Mouse (Mus musculus) B cell, adult 2 months (primary cell): Measurements from ENCODE around the gene Ankrd13d.
"Not testable (repeated sequence)": the region's sequence is repeated elsewhere in the genome, so short reads cannot be mapped to it uniquely, and the experiment has no call there.

ENCODE experiments used
- DNase-seq, 2 experiments: peaks; one replicate each; pipeline ENCODE4 v3.0.0; 2022

Gene Ankrd13d

DNA sequence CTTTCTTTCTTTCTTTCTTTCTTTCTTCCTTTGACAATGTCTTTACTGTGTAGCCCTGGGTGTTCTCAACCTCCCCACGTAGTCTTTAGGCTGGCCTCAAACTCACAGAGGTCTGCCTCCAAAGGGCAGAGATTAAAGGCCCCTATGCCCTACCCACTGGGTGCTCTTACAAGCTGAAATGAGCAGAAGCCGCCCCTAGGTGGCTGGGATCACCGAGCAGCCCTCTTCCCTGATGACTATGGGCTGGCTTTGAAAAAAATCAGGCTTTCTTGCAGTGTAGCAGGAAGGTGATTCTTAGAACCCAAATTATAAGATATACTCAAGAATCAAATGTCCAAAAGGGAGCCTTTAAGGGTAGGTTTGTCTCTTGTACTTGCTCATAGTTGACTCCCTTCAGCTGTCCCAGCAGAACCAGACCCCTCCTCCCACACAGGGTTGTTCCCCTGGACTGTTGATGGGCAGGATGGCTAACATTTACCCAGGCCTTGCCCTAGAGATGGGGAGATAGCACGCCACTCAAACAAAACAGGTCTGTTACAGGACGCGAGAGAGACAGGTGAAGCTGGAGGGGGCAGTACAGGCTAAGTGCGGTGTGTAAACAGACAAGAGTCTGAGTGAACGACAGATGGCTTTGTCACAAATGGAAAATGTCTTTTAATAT lies 21.8 kb downstream of the Ankrd13d start:
- DNase-seq, result peak; percentile 49 to 55

DNA sequence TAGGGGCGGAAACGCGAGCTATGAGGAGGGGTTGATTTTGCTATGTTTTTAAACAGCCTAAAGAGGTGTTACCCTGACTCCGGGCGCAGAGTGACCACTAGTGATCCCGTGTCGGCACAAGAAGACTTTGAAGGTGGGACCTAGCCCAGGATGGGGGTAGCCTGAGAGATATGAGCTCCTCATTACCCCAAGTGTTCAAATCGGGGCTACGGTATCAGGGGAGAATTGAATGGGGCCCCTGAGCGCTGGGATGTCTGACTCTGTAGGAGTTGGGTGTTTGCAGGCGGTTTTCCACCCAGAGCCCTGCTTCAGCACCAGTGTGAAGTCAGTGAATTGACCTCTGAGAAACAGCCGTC lies 25.1 kb downstream of the Ankrd13d start:
- DNase-seq, result no peak

DNA sequence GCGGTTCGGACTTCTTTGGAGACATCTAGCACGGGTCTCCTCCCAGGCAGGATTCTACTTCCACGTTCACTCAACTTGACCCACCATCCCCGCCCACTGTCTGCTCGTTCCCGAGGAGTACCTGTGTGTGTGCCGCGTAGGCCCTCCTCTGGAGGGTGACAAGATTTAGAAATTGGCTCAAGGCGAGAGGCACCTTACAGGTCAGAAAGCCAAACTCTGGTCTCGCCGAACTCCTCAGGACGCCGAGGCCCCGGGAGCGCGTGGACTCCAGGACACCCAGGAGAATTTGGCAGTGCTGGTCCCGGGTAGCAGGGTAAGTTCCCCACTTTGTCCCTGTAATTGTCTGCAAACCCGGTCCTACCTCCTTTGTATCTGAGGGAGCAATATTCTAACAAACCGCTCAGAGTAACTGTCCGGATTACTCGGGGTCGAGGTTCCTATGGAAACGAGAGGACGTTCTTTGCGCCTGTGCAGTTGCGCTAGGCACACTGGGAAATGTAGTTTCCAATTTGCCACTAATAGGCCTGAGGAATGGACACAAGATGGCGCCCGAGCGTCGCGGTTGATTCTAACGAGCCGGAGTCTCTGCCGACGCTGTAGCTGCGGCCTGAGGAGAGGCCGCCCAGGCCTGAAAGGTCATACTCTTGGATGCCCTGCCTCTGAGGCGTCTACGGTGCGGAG lies 25.6 kb downstream of the Ankrd13d start:
- peak; percentile 90 to 91 for DNase-seq

- DNase-seq, result peak; percentile 35 to 39
These were observed 27.3 kb downstream of the Ankrd13d start for GRCm38 (mm10) chr19:4255583-4256162.

DNA sequence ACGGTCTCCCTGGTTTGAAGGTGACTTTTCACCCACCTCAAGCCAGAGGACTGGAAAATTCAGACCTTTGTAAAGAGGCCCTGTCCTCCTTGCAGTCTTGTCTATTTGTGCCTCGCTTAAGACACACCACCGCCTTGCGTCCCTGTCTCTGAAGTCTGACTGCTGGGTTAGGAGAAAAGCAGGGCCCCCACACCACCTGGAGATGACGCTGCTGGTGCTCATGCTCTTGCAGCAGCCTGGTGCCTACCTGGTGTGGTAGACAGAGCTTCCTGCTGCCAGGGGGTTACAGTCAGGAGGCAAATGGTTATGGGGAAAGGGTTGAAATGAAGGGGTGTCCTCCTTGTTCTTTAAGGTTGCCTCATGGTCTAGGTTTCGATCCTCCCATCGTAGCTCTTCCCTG lies 28.7 kb downstream of the Ankrd13d start:
- DNase-seq, result peak in 1 of 2 experiments; percentile 13

GRCm38 (mm10) chr19:4248683-4249082 lies 34.3 kb downstream of the Ankrd13d start:
- DNase-seq, result not testable (repeated sequence)

- DNase-seq, result peak in 1 of 2 experiments; percentile 43
These were observed 35.9 kb downstream of the Ankrd13d start for GRCm38 (mm10) chr19:4247010-4247409.

DNA sequence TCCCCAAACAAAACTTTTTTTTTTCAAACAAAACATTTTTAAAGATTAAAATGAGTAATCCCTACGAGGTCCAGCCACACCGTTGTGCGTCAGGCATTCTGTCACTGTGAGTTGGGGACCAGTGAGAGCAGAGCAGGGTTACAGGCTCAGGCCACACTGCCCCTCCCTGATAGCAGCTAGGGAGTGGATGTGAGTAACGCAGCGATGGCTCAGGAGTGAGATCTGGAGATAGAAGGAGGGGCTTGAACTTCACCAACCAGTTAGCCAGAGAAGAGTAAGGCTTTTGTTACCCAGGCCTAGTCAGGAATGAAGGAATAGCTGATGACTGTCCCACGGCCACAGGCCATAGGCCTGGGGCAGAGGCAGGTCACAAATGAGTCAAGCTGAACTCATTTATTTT lies 38.2 kb downstream of the Ankrd13d start:
- no peak for DNase-seq

- peak in 1 of 2 experiments; percentile 22 for DNase-seq
These were observed 40.5 kb downstream of the Ankrd13d start for GRCm38 (mm10) chr19:4242416-4242815.

GRCm38 (mm10) chr19:4240247-4240668 lies 42.7 kb downstream of the Ankrd13d start:
- no peak for DNase-seq

DNA sequence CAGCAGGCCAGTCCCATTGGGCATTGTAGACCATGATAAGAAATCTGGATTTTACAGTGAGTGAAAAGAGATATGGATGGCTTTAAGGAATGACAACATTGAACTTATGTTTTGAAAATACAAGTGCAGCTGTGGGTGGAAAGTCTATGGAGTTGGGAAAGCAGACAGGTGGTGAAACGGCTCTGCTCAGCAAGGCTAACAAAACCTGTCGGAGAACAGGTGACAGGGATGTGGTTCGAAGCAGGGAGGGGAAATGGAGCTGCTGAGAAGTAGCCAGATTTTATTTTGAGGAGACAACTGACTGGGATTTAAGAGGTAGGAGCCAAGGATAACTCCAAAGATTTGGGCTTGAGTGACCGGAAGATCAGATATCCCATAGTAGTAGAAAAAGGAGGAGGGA lies 48.4 kb downstream of the Ankrd13d start:
- no peak for DNase-seq

GRCm38 (mm10) chr19:4232651-4233050 lies 50.3 kb downstream of the Ankrd13d start:
- no peak for DNase-seq

DNA sequence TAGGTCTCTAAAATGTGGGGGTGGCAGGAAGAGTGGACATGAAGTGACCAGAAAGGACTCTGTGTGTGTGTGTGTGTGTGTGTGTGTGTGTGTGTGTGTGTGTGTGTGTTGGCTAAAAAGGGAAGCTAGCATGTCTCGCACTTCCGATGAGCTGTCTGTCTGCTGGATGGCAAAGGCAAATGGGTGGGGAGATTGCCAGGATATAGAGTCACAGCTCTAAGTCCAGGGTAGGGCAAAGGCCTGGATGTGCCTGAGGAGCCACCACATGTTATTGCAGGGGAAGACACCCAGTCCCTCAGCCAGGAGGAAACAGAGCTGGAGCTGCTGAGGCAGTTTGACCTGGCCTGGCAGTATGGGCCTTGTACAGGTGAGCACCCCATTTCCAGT lies 50.8 kb downstream of the Ankrd13d start:
- no peak for DNase-seq

- peak; percentile 97 to 98 for DNase-seq
These were observed 51.4 kb downstream of the Ankrd13d start, which contains the start of gene Pold4 for GRCm38 (mm10) chr19:4231253-4232185. Gene Pold4, plus strand, starts transcription at chr19:4231899.

DNA sequence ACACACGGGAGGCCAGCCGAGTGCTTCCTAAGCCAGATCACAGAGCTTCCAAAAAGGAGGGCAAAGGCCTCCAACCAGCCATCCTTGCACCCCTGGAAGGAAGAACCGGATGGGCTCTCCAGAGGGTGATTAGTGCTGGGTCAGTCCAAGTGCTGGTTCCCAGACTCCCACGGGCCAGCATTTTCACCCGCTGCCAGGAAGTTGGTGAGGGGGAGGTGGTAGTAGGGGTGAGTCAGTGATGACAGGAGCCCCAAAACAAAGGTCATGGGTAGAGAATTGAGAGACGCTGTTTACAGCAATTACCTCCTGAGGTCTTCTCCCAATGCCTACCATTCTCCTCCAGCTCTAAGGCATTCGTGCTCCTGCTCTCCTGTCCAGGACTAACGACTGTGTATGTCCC lies 52.5 kb downstream of the Ankrd13d start:
- DNase-seq, result peak; percentile 36 to 43

DNA sequence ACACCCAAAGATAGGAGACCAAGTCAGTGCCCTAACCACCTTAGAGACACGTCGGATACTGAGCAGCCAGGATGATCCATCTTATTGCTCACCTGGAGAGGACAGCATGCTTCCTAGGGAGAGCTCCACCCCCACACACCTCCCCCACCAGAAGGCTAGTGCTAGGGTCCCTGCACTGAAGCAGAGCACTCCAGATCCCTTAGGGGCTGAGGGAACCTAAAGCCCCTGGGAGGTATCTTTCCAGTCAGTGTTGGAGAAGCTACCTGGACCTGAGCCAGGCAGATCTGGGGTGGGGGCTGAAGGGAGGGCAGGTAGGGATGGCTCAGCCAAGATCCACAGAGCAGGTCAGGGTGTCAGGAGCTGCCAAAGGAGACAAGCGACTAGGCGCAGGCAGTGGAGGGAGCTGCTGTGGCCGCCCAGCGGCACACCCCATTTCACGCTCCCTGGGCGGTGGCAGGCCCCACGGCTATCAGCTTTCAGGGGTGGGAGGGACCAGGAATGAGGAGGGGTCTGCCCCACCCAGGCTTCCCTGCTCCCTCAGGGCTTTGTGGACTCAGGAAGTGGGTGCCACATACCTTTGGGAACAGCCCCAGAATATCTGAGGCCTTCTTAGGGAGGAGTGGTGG lies 53.4 kb downstream of the Ankrd13d start:
- DNase-seq, result no peak

DNA sequence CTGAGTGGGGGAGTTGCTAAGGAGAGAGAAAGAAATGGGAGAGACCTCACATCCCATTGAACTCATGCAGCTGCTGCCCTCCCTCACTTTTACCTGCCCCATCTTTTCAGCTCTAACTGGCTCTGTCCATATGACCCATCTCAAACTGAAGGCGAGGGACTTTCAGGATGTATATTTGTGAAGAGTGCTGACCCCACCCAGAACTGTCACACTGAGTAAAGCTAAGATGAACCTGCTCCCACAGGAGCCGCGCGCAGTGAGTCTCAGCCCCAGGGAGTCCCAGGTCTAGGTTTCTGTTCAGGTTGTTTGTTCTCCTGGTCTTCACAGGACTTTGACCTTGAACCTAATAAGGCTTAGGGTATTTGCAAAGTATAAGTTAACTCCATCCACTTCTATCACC lies 54.0 kb downstream of the Ankrd13d start:
- DNase-seq, result no peak

- peak; percentile 78 to 79 for DNase-seq
These were observed 54.9 kb downstream of the Ankrd13d start for GRCm38 (mm10) chr19:4227894-4228678.

GRCm38 (mm10) chr19:4227446-4227845 lies 55.5 kb downstream of the Ankrd13d start:
- DNase-seq, result peak in 1 of 2 experiments; percentile 31

DNA sequence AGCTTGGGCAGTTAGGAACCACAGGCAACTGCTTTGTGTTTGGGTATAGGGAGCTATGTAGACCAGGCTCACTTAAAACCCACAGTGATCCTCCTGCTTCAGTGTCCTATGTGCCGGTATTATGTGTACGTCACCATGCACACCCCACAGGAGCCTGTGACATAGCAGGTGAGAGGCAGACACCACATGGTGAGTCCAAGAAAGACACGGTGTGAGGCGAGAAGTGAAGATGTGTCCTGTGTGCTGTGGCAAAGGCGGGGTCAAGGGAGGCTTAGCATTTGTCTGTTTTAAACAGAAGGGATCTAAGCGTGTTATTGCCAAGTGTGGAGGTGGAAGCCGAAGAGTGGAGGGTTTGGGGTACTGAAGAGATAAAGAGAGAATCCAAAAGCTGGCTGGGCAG lies 56.2 kb downstream of the Ankrd13d start:
- peak; percentile 55 to 63 for DNase-seq

DNA sequence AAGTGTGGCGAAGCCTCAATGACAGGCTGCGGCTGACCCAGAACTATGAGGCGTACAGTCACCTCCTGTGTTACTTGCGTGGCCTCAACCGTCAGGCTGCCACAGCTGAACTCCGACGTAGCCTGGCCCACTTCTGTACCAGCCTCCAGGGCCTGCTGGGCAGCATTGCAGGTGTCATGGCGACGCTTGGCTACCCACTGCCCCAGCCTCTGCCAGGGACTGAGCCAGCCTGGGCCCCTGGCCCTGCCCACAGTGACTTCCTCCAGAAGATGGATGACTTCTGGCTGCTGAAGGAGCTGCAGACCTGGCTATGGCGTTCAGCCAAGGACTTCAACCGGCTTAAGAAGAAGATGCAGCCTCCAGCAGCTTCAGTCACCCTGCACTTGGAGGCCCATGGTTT lies 60.8 kb downstream of the Ankrd13d start:
- DNase-seq, result peak; percentile 37 to 42
